Mouse (Mus musculus) adipocyte (in vitro differentiated cells): ENCODE data around the gene BC061237.
"Not testable (repeated sequence)": the region's sequence is repeated elsewhere in the genome, so short reads cannot be mapped to it uniquely, and the experiment has no call there.

Experiments
- DNase-seq: peaks from one replicate; pipeline ENCODE4 v3.0.0-alpha.2; 2016; ENCODE audit warnings: low spot score

The BC061237 gene

DNA sequence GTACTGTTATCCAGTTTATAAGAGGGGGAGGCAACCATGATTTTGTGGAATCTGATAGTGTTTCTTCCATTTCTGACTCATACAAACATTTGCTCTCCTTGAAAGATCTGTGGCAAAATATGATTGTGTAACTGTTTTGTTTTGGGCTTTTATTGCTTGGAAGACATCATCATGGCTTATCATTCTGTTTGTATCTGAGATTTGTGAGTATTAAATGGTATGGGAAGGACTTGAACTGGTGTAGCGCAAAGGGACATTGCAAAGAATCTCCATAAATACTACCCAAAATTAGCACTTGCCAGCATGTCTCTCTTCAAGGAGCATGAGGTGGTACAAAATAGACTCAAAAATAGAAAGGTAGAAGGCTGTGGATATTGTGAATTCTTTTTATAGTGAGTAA is at the start of gene BC061237:
BC061237 (plus strand) TSS at position 301 of the 400 bp plus-strand sequence.
- DNase-seq, result not testable (repeated sequence)

- not testable (repeated sequence) for DNase-seq
Measured at GRCm38 (mm10) chr14:44517976-44518375, 25.7 kb downstream of the BC061237 start, which contains the start of gene Gm17093. TSS of gene Gm17093 (plus strand) at chr14:44518276.

DNA sequence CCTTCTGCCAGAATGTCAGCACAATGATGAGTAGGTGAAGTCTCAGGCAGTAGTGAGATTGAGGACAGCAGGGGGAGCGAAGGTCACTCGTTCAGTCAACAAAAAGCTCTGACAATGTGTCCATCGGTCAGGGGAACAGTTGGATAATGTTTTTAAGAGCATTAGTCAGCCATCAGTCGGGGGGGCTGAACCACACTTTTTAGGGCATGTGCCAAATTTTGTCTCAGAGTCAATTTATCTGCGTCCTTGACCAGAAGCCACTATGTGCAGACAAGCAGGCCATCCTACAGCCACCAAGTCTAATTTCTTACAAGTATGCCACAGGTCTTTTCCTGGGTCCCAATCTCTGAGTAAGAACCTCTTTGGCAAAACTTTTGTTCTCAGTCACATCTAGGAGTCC is 55.7 kb downstream of the BC061237 start:
- not testable (repeated sequence) for DNase-seq
